Mouse (Mus musculus) A20 (cell line): ENCODE results near the gene Slc25a20.
A peak's percentile ranks its signal among the peaks of the same experiment; 100 is the strongest.
"Not testable (repeated sequence)": the region's sequence is repeated elsewhere in the genome, so short reads cannot be mapped to it uniquely, and the experiment has no call there.

Experiments used
- DNase-seq: peaks from one replicate; pipeline ENCODE4 v3.0.0-alpha.2; 2011; ENCODE audit warnings: low read depth, low spot score

The Slc25a20 gene

GRCm38 (mm10) chr9:108661677-108662612, at the start of gene Slc25a20:
Gene Slc25a20, plus strand, starts transcription at chr9:108662088.
- DNase-seq = peak; percentile 92

DNA sequence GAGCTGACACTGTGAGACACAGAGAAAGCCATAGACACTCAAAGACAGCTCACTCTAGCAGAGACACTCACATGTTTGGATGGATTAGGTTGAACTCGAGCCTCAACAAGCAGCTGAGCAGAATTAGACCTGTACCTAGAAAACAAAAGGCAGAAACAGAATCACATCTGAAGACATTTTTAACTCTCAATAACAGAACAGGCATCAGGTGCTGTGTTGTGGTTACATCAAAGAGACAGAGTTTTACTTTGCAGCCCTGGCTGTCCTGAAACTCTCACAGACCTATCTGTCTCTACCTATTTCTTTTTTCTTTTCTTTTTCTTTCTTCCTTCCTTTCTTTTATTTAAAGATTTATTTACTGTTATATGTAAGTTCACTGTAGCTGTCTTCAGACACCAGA, 44.6 kb upstream of the Slc25a20 start:
- DNase-seq = no peak

DNA sequence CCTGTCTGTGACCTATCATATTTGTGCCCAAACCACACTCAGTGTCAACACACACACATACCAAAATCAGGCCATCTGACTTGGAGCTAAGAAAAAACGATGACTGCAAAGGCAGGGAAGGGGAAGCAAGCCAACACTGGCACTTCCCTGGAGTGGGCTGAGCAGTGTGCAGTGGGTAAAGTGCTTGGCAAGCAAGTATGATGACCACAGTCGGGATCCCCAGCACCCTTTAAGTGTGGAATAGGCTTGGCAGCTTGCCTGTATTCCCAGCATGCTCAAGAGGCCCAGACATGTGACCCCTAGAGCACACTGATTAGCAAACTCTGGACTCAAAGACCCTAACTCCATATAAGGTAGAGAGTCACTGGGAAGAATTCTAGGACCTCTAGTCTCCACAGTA, 35.4 kb upstream of the Slc25a20 start:
- DNase-seq = no peak

GRCm38 (mm10) chr9:108628141-108628540, 33.7 kb upstream of the Slc25a20 start:
- no peak for DNase-seq

DNA sequence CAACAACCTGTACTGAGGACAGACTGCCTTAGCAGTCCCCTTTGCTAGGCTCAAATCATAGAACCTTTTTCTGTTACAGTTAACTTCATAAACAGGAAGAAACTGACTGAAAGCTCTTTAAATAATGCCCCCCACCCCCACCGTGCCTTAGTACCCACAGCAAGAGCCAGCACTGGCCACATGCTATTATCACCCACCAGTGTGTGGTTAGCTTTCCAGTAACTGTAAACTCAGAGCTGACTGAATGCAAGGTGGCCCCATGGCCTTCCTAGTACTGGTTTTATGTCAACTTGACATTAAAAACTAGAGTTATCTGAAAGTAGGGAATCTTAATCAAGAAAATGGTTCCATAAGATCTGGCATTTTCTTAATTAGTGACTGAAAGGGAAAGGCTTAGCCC, 31.2 kb upstream of the Slc25a20 start:
- no peak for DNase-seq

- DNase-seq = no peak
Observed at GRCm38 (mm10) chr9:108631631-108632256, 30.1 kb upstream of the Slc25a20 start.

DNA sequence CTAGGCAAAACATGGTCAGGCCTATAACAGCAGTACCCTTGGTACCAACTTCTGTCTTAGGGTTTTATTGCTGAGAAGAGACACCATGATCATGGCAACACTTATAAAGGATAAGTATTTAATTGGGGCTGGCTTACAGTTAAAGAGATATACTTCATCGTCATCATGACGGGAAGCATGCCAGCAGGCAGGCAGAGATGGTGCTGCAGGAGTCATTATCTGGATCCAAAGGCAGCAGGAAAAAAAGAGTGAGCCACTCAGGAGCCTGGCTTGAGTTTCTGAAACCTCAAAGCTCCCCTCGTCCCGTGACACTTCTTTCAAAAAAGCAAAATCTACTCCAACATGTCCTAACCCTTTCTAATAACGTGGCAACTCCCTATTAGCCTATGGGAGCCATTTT, 29.5 kb upstream of the Slc25a20 start:
- DNase-seq = no peak

- no peak for DNase-seq
Observed at GRCm38 (mm10) chr9:108633846-108634245, 28.0 kb upstream of the Slc25a20 start.

- no peak for DNase-seq
Observed at GRCm38 (mm10) chr9:108635415-108635814, 26.5 kb upstream of the Slc25a20 start.

- DNase-seq = no peak
Observed at GRCm38 (mm10) chr9:108639825-108640224, 22.1 kb upstream of the Slc25a20 start.

DNA sequence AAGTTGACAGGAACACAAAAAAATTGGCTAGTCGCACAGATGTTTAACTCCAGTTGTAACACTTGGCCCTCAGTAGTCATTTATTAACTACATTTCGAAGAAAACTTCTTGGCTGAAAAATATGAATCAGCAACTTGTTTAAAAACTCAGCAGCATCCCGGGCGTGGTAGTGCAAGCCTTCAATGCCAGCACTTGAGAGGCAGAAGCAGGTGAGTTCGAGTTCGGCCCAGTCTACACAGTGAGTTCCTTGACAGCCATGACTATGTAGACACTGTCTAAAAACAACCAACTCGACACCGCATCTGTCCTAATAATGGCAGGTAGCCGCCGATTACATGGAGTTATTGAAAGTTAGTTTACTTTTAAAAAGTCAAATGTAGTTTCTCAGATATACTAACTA, 13.7 kb upstream of the Slc25a20 start:
- no peak for DNase-seq

GRCm38 (mm10) chr9:108648611-108649560, 13.0 kb upstream of the Slc25a20 start, which contains the start of gene Arih2:
Gene Arih2, minus strand, starts transcription at chr9:108649386.
- DNase-seq = peak; percentile 95

DNA sequence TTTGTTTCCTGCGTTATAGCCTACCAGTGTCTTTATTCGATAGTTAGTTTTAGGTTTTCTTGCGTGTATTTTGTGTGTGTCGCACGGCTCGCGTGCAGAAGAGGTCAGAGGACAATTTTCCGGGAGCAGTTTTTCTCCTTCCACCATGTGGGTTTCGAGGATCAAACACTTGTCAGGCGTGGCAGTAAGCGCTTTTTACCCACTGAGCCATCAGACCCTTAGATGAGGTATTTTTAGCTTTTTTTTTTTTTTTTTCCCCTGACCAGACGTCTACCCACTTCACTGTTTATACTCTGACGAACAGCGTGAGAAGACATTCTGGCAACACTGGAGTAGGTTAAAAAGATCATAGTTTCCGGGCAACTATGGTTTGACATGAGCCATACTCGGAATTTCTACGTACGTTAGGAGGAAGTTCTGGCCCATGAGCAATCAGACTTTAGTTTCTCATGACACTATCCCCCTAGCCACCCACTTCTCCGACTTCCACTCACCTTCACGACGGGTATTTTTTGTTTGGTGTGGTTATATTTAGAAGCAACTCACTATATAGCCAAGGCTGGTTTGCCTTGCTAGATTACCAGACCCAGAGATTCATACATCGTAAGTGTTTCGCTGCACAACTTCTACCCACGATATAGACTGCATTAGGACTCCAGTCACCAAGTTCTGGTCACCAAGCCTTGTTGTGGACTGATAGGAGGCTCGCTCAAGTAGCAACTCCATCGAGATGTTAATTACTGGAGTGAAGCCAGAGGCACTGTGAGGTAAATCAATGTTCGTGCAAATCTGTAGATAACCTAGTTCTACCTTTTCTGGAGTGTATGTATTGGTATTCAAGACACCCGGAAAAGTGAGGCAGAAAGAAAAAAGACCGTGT, 12.1 kb upstream of the Slc25a20 start:
- no peak for DNase-seq

DNA sequence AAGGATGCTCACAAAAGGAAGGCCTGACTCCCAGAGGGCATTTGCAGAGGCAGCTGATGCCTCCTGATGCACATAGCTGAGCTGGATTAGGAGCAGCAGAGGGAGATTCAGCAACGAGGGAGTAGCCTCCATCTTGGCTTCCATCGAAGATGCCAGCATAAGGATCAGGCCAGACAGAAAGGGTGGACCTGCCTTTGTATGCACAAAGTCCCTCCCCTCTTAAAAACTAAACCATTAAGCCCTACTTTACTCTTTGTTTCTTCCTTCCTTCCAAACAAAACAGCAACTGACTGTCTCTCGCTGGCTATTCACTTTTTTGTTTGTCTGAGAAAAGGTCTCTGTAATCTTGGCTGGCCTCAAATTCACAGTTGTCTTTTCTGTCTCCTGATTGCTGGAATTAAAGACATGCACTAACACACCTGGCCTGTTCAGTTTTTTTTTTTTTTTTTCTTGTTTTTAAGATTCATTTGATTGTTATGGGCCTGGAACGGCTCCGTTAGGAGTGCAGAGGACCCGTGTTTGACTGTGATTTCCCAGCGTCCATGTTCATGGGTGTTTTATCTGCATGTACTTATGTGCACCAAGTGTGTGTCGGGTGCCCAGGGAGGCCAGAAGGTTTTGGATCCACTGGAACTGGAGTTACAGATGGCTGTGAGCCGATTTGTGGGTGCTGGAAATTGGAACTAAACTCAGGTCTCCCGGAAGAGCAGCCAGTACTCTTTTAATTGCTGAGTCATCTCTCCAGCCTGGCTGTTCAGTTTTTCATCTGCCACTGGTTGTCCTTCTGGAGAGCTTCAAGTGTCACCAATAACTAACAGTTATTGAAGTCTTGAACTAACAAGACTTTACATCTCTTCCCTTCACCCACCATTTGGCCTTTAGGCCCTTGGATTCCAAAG, 7.1 kb upstream of the Slc25a20 start:
- no peak for DNase-seq

DNA sequence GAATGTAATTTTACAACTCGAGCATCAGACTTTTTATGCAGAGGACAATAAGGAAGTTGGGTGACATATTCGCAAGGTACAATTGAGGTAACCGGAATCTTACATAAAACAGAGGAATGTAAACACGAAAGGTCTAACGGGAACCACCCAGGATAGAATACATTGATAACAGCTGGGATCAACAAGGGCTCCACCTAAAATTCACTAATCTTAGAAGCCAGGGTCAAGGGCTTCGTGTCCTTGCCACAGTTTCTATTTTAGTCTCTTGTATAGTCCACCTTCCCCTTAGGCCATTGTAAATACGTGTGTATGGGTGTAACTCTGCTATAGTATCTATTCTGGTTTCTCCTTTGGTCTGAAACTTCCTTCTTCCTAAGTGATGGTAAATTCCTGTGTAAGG, 6.0 kb upstream of the Slc25a20 start:
- DNase-seq = not testable (repeated sequence)

DNA sequence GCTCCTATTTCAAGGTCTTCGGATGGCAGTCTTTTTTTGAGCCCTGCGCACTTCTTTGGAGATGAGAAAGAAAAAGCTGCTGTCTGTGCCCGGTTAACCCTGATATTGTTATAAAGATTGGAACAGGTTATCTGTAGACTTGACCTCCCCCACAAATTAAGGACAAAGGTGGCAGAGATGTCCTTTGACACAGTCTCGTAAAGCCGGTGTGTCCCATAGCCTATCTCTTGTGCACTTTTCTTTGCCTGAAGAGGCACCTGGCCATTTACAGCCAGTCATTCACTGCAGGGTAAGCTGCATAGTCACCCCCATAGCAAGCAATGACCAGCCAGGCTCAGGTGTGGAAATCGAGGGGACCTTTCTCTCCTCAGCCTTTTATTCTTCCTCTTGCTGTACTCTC, 772 bp downstream of the Slc25a20 start:
- DNase-seq = no peak

- no peak for DNase-seq
Observed at GRCm38 (mm10) chr9:108669875-108670274, 8.0 kb downstream of the Slc25a20 start.

DNA sequence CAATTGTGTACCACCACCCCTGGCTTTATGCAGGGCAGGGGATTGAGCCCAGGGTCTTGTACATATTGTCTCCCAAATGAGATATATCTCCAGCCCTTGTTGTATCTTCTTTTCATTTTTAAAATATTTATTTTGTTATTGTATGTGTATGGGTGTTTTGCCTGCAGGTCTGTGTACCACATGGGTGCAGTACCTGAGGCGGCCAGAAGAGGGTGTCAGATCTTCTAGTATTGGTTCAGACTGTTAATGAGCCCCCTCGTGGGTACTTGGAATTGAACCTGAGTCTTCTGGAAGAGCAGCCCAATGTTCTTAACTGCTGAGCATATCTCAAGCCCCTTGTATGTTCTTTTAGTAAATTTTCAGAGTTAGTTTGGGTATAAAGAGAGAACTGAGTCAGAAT, 11.3 kb downstream of the Slc25a20 start:
- DNase-seq = peak; percentile 49

DNA sequence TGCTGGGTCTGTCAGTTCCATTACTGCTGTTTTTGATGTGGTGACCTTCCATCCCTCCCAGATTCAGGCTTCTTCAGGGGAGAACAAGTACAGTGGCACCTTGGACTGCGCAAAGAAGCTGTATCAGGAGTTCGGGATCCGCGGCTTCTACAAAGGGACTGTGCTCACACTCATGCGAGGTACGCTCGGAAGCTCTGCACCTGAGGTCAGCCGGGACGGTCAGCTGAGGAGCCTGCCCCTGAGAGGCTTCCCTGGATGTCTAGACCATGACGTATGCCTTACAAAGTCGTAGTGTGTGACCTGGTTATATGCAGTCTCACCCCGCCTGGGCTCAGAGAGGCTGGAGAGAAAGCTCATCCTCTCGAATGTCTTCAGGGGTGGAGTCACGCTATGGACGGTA, 18.1 kb downstream of the Slc25a20 start:
- DNase-seq = no peak

GRCm38 (mm10) chr9:108686475-108686887, 24.6 kb downstream of the Slc25a20 start:
- no peak for DNase-seq
